Mouse (Mus musculus): Measurements from ENCODE around the gene Tspan12. TPM values are rescaled to one million over a fixed set of nuclear protein-coding genes. Genes with fewer than 3 reads are reported as not detected.

Gene Tspan12
- polyA plus RNA-seq, 1 experiment from 2014 or later, result 74.1 TPM

DNA sequence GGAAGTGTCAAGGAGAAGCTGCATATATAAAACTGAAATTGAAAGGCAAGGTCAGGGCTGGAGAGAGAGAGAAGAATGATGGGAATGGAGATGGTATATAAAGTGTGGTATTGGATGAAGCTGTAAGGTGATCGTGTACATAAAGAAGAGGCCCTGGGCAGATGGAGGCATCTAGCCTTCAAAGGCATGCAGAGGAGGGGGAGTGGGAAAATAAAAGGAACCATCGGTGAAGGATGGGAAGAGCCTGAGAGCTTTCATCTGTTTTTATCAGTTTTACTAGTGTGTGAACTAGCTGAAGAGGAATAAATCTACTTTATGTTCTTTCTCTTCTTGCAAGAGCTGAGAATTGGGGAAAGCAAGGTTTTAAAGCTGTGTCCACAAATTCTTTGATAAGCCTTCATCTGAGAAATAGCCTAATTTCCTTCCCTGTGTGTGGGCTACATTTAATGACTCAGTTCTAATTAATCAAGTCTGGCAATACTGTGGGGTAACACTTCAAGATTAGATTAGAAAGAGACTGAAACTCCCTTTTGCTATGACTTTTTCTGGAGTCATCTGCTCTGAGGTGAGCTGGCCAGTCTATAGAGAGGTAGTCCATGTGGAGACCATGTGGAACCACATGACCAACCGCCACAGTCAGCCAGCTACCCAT, 107.6 kb downstream of the Tspan12 start:
- no peak overlapping the region for H3K27ac ChIP-seq (ENCODE audit: low read length)
- 32% methylated on average over 3 of the region's 3 CpGs for WGBS

GRCm38 (mm10) chr6:21740606-21741005, 111.7 kb downstream of the Tspan12 start:
- no peaks in the 10 kb centered on the region for H3K9me3 ChIP-seq (ENCODE audit: low read length)
- H3K27ac ChIP-seq (ENCODE audit: low read length), result no peak overlapping the region
- H3K36me3 ChIP-seq (ENCODE audit: insufficient read depth, low read length), result no peaks in the 10 kb centered on the region
- H3K9ac ChIP-seq (replicated peaks; ENCODE audit: low read length), result no peak overlapping the region
- H3K4me1 ChIP-seq (ENCODE audit: insufficient read depth, low read length), result no peaks in the 10 kb centered on the region
- WGBS, result 63% methylated on average over 2 of the region's 2 CpGs
- no peak overlapping the region for H3K4me2 ChIP-seq (replicated peaks; ENCODE audit: low read depth, low read length)
- H3K4me3 ChIP-seq (ENCODE audit: low read length), result no peak overlapping the region
- no peak for ATAC-seq (ENCODE audit: low FRiP score, low TSS enrichment)
- no peaks in the 10 kb centered on the region for H3K27me3 ChIP-seq (ENCODE audit: insufficient read depth, low read length)

More for the DNA sequence above, 107.6 kb downstream of the Tspan12 start:
- Histone ChIP-seq H3K4me1 (ENCODE audit: insufficient read depth, low read length) (no peaks in the 10 kb centered on the region), H3K4me2 (replicated peaks; ENCODE audit: low read depth, low read length) (no peak overlapping the region), H3K9me3 (ENCODE audit: low read length) (no peaks in the 10 kb centered on the region), H3K9ac (replicated peaks; ENCODE audit: low read length) (no peak overlapping the region), H3K4me3 (ENCODE audit: low read length) (no peak overlapping the region), H3K36me3 (ENCODE audit: insufficient read depth, low read length) (no peaks in the 10 kb centered on the region), H3K27me3 (ENCODE audit: insufficient read depth, low read length) (no peaks in the 10 kb centered on the region)
- ATAC-seq (ENCODE audit: low FRiP score, low TSS enrichment), result peak; percentile 79

GRCm38 (mm10) chr6:21722238-21722637, 130.1 kb downstream of the Tspan12 start:
- Histone ChIP-seq H3K27ac (ENCODE audit: low read length) (no peak overlapping the region), H3K4me3 (ENCODE audit: low read length) (no peak overlapping the region), H3K27me3 (ENCODE audit: insufficient read depth, low read length) (no peaks in the 10 kb centered on the region), H3K9me3 (ENCODE audit: low read length) (no peaks in the 10 kb centered on the region), H3K9ac (replicated peaks; ENCODE audit: low read length) (no peak overlapping the region), H3K4me1 (ENCODE audit: insufficient read depth, low read length) (no peaks in the 10 kb centered on the region), H3K36me3 (ENCODE audit: insufficient read depth, low read length) (no peaks in the 10 kb centered on the region), H3K4me2 (replicated peaks; ENCODE audit: low read depth, low read length) (no peak overlapping the region)
- ATAC-seq (ENCODE audit: low FRiP score, low TSS enrichment), result no peak
- WGBS, result 76% methylated on average over 10 of the region's 10 CpGs

Other genes with a start within 250 kb of the Tspan12 start
- 64.8 and 67.6 TPM in 2 replicates for gene Ing3, start 97.1 kb upstream of the Tspan12 start, polyA plus RNA-seq (2015; fragmentation: Nextera tagmentation; extraction: Ambion mirVana)
- 35.4 and 42.6 TPM in 2 replicates for gene Cped1, start 133.4 kb upstream of the Tspan12 start, polyA plus RNA-seq (2015; fragmentation: Nextera tagmentation; extraction: Ambion mirVana)